Mouse (Mus musculus): ENCODE measurements at regions not wholly inside any gene's neighbourhood (a gene's known extent, or its start where the extent isn't known, plus 50 kb on each side); places are given as distances from the start of the nearest gene placed in this dataset.
"Not testable (repeated sequence)": the region's sequence is repeated elsewhere in the genome, so short reads cannot be mapped to it uniquely, and the experiment has no call there.

- H3K4me1 ChIP-seq (ENCODE audit: insufficient read depth, low read depth, low read length), result no peaks in the 10 kb centered on the region
- H3K36me3 ChIP-seq (replicated peaks), result no peaks in the 10 kb centered on the region
- no peaks in the 10 kb centered on the region for H3K9me3 ChIP-seq (replicated peaks)
- ATAC-seq (ENCODE audit: extremely low read depth, insufficient number of reproducible peaks, low FRiP score, poor library complexity, severe bottlenecking) (no peak), DNase-seq (ENCODE audit: low spot score) (no peak)
- no peak for TF ChIP-seq GATA2 (IDR thresholded peaks at IDR 0.05; ENCODE audit: borderline replicate concordance, low read depth, low read length)
- TF ChIP-seq GATA1 (IDR thresholded peaks at IDR 0.05; ENCODE audit: borderline replicate concordance, low read length), result no peak
- no peak for TF ChIP-seq TAL1 (conservative IDR thresholded peaks at IDR 0.05; ENCODE audit: low read depth, low read length)
- peak; percentile 20; the same call in 1 of the 2 replicates for TF ChIP-seq CTCF (IDR thresholded peaks at IDR 0.05; ENCODE audit: low read depth, low read length)
- no peak for TF ChIP-seq POLR2AphosphoS5 (IDR thresholded peaks at IDR 0.05; ENCODE audit: insufficient replicate concordance, low read depth, low read length)
- H3K27me3 ChIP-seq (ENCODE audit: insufficient read depth, low read length), result no peaks in the 10 kb centered on the region
- no peak overlapping the region for H3K4me3 ChIP-seq (ENCODE audit: low read depth, low read length)
Measured at GRCm38 (mm10) chr10:26139100-26140093, 60.5 kb upstream of the Tmem200a start.

DNA sequence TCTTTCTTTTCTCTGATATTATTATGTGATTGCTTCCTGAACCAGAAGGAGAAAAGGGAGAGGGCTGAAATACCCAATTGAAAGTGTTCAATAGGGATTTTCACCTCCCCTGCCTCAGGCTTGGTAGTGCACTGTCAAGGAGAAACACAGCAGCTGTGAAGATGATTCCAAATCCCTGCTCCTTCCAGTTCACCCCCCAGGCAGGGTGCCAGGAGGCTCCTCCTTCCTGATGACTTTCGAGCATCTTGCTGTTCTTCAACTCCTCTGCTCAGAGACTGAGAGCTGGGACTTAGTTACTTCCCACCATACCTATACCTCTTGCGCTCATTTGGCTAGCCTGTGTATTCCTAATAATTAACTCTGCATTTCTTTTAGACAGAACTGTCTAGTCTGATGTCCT lies 73.7 kb upstream of the Tmem200a start:
- Histone ChIP-seq H3K4me1 (ENCODE audit: insufficient read depth, low read depth, low read length) (no peaks in the 10 kb centered on the region), H3K36me3 (replicated peaks) (no peaks in the 10 kb centered on the region), H3K9me3 (replicated peaks) (no peaks in the 10 kb centered on the region), H3K4me3 (ENCODE audit: low read depth, low read length) (no peak overlapping the region), H3K27me3 (ENCODE audit: insufficient read depth, low read length) (no peaks in the 10 kb centered on the region)
- DNase-seq (ENCODE audit: low spot score) (no peak), ATAC-seq (ENCODE audit: extremely low read depth, insufficient number of reproducible peaks, low FRiP score, poor library complexity, severe bottlenecking) (no peak)
- TF ChIP-seq CTCF (IDR thresholded peaks at IDR 0.05; ENCODE audit: low read depth, low read length) (no peak), TAL1 (conservative IDR thresholded peaks at IDR 0.05; ENCODE audit: low read depth, low read length) (no peak), GATA1 (IDR thresholded peaks at IDR 0.05; ENCODE audit: borderline replicate concordance, low read length) (no peak), POLR2AphosphoS5 (IDR thresholded peaks at IDR 0.05; ENCODE audit: insufficient replicate concordance, low read depth, low read length) (no peak), GATA2 (IDR thresholded peaks at IDR 0.05; ENCODE audit: borderline replicate concordance, low read depth, low read length) (no peak)

DNA sequence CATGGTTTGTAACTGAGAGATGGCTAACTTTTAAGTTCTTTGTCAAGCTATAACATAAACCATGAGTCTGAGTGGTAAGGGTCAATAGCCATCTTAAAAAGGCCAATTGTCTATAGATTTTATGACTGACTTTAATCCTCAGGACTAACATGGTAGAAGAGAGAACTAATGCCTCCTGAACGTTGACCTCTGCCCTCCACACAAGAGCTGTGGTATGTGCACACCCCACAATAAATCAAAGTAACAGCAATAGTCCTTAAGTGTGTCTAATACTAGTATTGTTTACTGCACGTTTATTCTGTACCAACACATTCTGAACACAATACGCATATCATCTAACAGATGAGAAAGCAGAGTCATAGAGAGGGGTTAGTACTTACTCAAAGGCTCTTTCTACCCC lies 70.7 kb upstream of the Samd3 start:
- no peaks in the 10 kb centered on the region for H3K4me1 ChIP-seq (ENCODE audit: insufficient read depth, low read depth, low read length)
- no peak for DNase-seq (ENCODE audit: low spot score)
- TF ChIP-seq GATA1 (IDR thresholded peaks at IDR 0.05; ENCODE audit: borderline replicate concordance, low read length), result no peak
- TF ChIP-seq GATA2 (IDR thresholded peaks at IDR 0.05; ENCODE audit: borderline replicate concordance, low read depth, low read length), result no peak
- 0 out of 2 replicates have a peak, but pooled peaks cover 3% of the 10 kb centered on the region for H3K9me3 ChIP-seq (replicated peaks)
- ATAC-seq (ENCODE audit: extremely low read depth, insufficient number of reproducible peaks, low FRiP score, poor library complexity, severe bottlenecking), result no peak
- H3K36me3 ChIP-seq (replicated peaks), result no peaks in the 10 kb centered on the region
- H3K27me3 ChIP-seq (ENCODE audit: insufficient read depth, low read length), result no peaks in the 10 kb centered on the region
- no peak overlapping the region for H3K4me3 ChIP-seq (ENCODE audit: low read depth, low read length)

DNA sequence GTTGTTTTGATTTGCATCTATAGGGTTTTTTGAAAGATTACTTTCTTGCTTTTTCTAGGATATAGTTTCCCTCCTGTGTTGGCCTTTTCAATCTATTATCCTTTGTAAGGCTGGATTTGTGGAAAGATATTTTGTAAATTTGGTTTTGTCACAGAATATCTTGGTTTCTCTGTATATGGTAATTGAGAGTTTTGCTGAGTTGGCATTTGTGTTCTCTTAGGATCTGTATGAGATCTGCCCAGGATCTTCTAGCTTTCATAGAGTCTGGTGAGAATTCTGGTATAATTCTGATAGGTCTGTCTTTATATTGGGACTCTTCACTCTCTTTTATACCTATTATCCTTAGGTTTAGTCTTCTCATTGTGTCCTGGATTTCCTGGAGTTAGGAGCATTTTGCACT lies 68.4 kb upstream of the Samd3 start:
- not testable (repeated sequence) for H3K4me3 ChIP-seq (ENCODE audit: low read depth, low read length); H3K36me3 ChIP-seq (replicated peaks); DNase-seq (ENCODE audit: low spot score); H3K4me1 ChIP-seq (ENCODE audit: insufficient read depth, low read depth, low read length); H3K9me3 ChIP-seq (replicated peaks); H3K27me3 ChIP-seq (ENCODE audit: insufficient read depth, low read length); ATAC-seq (ENCODE audit: extremely low read depth, insufficient number of reproducible peaks, low FRiP score, poor library complexity, severe bottlenecking)

DNA sequence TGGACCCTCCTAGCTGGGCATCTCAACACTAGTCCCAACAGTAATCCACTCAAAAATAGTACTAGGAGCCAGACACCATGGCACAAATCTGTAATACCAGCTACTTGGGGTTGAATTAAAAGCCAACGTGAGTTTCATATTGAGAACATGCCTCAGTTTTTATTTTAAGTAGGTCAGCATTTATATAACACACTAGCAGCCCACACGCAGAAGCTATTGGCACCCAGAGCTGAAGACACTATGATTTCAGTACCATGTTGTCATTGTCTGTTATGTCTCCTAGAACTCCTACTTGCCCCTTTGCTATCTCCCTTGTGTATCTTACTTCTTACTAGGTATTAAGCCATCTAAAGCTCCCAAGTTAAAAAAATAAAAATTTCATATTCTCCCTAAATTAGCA lies 65.0 kb upstream of the Samd3 start:
- ATAC-seq (ENCODE audit: extremely low read depth, insufficient number of reproducible peaks, low FRiP score, poor library complexity, severe bottlenecking) (no peak), DNase-seq (ENCODE audit: low spot score) (no peak)
- Histone ChIP-seq H3K4me1 (ENCODE audit: insufficient read depth, low read depth, low read length) (no peaks in the 10 kb centered on the region), H3K9me3 (replicated peaks) (peaks cover 3% of the 10 kb centered on the region; the same call in 1 of the 2 replicates), H3K4me3 (ENCODE audit: low read depth, low read length) (no peak overlapping the region), H3K36me3 (replicated peaks) (no peaks in the 10 kb centered on the region), H3K27me3 (ENCODE audit: insufficient read depth, low read length) (no peaks in the 10 kb centered on the region)
- TF ChIP-seq GATA1 (IDR thresholded peaks at IDR 0.05; ENCODE audit: borderline replicate concordance, low read length) (no peak), POLR2AphosphoS5 (IDR thresholded peaks at IDR 0.05; ENCODE audit: insufficient replicate concordance, low read depth, low read length) (no peak), GATA2 (IDR thresholded peaks at IDR 0.05; ENCODE audit: borderline replicate concordance, low read depth, low read length) (no peak)

GRCm38 (mm10) chr10:26177591-26177990 lies 51.9 kb upstream of the Samd3 start:
- no peak for ATAC-seq (ENCODE audit: extremely low read depth, insufficient number of reproducible peaks, low FRiP score, poor library complexity, severe bottlenecking)
- Histone ChIP-seq H3K36me3 (replicated peaks) (no peaks in the 10 kb centered on the region), H3K4me3 (ENCODE audit: low read depth, low read length) (no peak overlapping the region), H3K9me3 (replicated peaks) (no peaks in the 10 kb centered on the region), H3K27me3 (ENCODE audit: insufficient read depth, low read length) (no peaks in the 10 kb centered on the region), H3K4me1 (ENCODE audit: insufficient read depth, low read depth, low read length) (no peaks in the 10 kb centered on the region)
- no peak for TF ChIP-seq POLR2AphosphoS5 (IDR thresholded peaks at IDR 0.05; ENCODE audit: insufficient replicate concordance, low read depth, low read length)
- no peak for TF ChIP-seq CTCF (IDR thresholded peaks at IDR 0.05; ENCODE audit: low read depth, low read length)
- no peak for TF ChIP-seq GATA2 (IDR thresholded peaks at IDR 0.05; ENCODE audit: borderline replicate concordance, low read depth, low read length)
- no peak for TF ChIP-seq TAL1 (conservative IDR thresholded peaks at IDR 0.05; ENCODE audit: low read depth, low read length)
- TF ChIP-seq GATA1 (IDR thresholded peaks at IDR 0.05; ENCODE audit: borderline replicate concordance, low read length), result no peak
- DNase-seq (ENCODE audit: low spot score), result no peak
